Mouse (Mus musculus) right cerebral cortex, postnatal 10 days (tissue): Measurements from ENCODE around the gene Psapl1.
A peak's percentile ranks its signal among the peaks of the same experiment; 100 is the strongest.

Source experiments
- DNase-seq, 2 experiments: peaks; one replicate each; pipeline ENCODE4 v3.0.0; 2021; ENCODE audit warnings: low spot score in 2 of 2

The Psapl1 gene

GRCm38 (mm10) chr5:36203916-36204315, at the start of gene Psapl1:
Psapl1 (plus strand) TSS chr5:36204021.
- no peak for DNase-seq

DNA sequence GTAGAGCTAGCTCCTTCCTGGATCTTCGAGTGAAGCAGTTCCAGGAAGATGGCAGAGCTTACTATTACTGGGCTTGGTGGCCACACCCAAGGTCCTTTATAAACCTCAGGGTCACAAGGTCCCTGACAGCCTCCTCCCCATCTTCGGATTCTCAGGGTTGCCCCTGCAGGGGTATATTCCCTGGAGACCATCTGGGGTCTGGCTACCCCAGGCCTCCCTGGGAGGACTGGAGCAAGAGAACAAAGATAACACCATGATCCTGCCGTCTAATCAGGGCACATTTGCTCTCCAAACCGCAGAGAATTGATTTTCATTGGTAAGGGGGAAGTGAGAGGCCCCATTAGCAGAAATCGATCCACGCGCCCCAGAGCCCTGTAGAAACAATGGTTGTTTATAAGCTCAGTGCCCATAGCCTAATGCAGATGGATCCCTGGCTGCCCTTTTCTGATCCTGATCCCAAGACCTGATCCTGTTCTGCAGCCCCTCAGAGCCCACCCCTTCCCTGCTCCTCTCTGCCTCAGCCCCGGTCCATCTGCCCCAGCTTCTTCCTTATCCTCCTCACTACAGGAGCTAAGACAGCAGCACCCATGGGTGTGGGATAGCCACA, 48.8 kb upstream of the Psapl1 start:
- DNase-seq = no peak

DNA sequence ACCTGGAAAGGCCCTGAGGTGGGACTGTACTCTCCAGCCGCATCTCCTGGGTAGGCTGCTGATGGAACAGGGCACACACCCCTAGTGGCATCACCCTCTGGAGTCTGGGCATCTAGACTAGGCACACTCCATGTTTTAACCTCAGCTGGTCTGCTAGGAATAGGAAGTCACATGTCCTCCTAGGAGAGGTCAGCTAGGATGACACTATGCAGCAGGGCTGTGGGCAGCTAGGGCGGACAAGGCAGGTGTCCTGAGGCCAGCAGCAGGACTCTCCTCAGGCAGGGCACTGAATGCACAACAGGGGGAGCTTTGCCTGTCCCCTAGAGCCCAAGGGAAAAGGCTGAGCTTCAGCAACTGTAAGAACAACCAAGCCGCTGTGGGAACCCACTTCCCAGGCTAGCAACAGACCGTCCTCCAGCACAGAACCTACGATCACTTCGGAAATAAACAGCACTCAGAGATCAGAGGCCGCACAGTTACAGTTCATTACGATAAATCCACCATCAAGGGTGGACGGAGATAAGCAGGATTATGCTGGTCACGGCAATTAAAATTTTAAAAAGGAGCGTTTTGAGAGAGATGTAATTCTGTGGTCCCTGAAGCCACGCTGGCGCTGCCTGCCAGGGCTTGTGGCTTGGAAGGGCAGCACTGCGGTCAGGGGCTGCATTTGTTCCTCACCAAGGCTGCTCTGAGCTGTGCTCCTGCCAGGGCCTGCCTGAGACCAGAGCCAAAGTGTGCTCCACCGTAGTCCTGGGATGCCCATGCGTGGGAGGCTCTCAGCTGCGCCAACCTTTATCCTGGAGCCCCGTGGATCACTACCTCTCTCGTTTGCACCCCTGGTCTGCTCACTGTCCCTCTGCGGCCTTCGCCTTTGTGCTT, 38.2 kb upstream of the Psapl1 start:
- peak in 1 of 2 experiments; percentile 40 for DNase-seq

- DNase-seq = no peak
Observed at GRCm38 (mm10) chr5:36166346-36167013, 37.3 kb upstream of the Psapl1 start.

DNA sequence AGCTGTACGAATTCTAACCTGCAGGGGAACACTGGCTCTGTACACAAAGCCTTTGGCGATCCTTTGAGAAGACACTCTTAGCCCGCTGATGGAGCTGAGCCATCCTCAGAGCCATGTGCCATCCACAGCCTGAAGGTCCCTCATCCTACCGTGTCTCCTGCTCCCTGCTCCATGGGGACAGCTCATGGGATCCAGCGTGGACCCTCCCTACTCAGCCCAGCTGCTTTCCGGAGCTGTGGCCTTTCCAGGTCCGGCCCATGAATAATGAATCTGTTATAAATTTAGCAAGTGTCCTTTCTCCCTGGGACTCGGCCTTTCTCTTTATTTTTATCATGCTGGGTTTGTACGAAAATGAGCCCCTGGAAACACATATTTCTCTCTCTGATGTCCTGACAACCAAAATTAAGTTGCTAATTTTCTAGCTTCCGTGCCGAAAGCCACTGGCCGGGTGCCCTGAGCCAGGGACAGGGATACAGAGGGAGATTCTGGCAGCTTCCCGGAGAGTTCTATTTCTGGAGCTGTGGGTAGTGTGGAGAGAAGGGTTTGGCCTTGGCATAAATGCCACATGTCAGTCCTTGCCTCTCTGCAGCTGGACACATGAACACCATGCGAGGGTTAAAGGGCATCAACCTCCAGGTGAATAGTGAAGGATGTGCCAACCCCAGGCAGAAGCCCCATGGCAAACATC, 34.7 kb upstream of the Psapl1 start:
- peak; percentile 75 to 77 for DNase-seq

DNA sequence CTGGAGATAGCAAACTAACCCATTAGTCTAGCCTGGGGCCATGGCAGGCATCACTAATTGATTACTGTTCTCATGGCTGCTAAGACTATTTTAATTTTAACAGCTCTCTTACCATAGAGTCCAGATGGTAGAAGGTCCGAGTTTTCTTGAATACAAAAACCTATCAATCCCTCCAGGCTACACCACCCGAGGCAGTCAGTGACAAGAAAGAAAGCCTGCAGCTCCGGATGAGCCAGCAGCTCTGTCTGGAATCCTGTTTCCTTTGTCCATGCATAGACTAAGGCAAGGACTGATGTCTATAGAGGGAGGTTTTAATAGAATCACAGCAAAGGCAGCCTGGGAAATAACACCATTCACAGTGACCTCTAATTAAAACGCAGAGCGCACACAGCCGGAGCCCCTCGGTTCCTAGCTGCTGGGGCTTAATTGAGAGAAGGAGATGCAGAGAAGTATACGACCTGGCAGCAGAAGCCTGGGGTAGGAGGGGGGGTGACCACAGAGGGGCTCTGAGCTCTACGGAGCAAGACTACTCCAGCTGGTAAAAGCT, 29.2 kb upstream of the Psapl1 start:
- no peak for DNase-seq

- no peak for DNase-seq
Observed at GRCm38 (mm10) chr5:36176409-36176808, 27.4 kb upstream of the Psapl1 start.

DNA sequence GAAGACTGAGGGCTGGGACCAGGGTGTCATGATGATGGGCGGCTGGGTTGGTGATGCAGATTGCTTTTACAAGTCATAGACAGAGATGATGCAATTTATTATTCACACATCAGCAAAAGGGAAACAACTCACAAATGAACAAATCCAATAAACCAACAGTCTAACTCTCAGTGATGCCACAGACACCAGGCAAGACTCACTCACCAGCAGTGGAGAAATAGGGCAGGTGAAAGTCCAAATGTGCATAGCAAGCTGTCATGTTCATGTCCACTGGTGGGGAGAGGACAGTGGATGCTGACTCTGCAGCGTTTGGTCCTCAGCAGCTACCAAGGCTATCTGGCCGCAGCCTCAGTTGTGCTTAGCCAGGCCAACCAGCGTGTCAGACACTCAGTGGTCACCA, 26.9 kb upstream of the Psapl1 start:
- no peak for DNase-seq

DNA sequence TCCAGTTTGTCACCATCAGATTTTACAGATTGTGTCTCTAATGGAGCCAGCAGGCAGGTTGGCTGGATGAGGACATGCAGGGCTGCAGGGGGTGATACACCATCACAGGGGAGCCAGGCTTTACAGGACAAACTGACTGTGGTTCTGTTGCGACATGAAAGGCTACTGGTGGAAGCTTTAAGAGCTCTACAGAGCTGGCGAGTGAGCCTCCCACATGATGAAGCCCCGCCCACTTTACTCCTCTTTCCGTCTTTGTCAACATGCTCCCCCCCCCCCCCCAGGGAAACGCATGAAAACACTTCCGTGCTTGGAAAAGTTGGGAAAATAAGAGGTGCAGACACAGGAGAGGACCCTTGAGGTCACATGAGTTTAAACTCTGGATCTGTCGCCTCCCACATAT, 25.6 kb upstream of the Psapl1 start:
- DNase-seq = no peak

- no peak for DNase-seq
Observed at GRCm38 (mm10) chr5:36178785-36179184, 25.0 kb upstream of the Psapl1 start.

- no peak for DNase-seq
Observed at GRCm38 (mm10) chr5:36179708-36180107, 24.1 kb upstream of the Psapl1 start.

GRCm38 (mm10) chr5:36182326-36182725, 21.5 kb upstream of the Psapl1 start:
- no peak for DNase-seq

- no peak for DNase-seq
Observed at GRCm38 (mm10) chr5:36186294-36187053, 17.3 kb upstream of the Psapl1 start.

GRCm38 (mm10) chr5:36188310-36188709, 15.5 kb upstream of the Psapl1 start:
- DNase-seq = no peak

GRCm38 (mm10) chr5:36191285-36191684, 12.5 kb upstream of the Psapl1 start:
- DNase-seq = no peak

- no peak for DNase-seq
Observed at GRCm38 (mm10) chr5:36191876-36192275, 11.9 kb upstream of the Psapl1 start.

- DNase-seq = no peak
Observed at GRCm38 (mm10) chr5:36192677-36193076, 11.1 kb upstream of the Psapl1 start.

- DNase-seq = no peak
Observed at GRCm38 (mm10) chr5:36194631-36195030, 9.2 kb upstream of the Psapl1 start.

- DNase-seq = no peak
Observed at GRCm38 (mm10) chr5:36195436-36195835, 8.4 kb upstream of the Psapl1 start.

- DNase-seq = no peak
Observed at GRCm38 (mm10) chr5:36199519-36199918, 4.3 kb upstream of the Psapl1 start.

DNA sequence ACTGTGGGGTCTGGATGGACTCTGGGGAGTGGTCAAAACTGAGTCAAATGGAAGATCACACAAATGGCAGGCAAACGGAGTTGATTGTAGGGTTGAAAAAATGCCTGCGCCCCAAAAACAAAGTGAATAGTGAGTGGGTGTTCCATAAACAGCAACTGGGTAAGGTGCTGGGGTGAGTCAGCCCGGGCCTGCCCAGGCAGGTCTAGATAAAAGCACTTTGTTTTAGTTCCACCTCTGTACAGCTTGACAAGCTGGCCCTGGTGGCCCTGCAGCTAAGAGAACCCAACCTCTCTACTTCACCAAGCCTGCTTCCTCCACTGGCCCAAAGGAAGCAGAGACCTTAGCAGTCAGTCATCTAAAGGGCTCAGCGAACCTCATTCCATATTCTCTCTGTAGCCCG, 1.0 kb upstream of the Psapl1 start:
- no peak for DNase-seq
